In the genomic region with DNA sequence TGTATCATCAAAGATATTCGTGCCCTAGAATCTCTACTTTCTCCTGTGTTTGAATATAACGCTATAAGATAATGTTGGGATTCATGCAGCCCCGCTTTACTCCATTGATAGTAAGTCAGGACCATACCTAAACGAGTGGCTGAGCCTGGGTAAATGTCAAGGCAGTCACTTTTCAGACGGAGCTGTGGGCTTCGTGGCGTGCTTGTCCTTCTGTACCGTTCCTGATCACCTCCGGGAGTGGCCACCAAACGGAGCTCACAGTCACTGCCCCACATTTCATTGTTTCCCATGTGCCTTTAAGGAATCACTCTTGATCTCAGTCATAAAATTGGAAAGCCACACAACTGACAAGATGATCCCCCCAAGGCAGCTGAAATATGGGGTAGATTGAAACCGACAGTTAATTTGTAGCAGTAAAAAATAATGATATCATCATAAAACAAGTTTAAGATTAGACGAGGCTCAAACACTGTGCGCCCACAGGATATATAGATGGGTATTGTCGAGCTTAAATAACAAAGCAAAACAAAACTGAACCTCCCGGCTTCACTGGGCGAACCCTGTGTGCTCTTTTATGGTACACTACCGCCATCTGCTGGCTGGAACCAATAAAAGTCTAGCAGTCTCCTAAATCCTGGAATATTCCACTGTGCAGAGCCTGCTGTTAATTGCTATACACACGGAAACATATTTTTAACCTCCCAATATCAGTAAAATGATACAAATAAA, we compare ENCODE assay signal across 8 mouse cellular contexts. TPM values are rescaled to one million over a fixed set of nuclear protein-coding genes. Genes with fewer than 3 reads are reported as not detected.
DNase-seq lines count a peak whose midpoint lies in the region; ATAC-seq lines count a peak whose summit lies in the region.

No protein-coding gene starts in this region.

- ATAC-seq in megakaryocyte, adult 5-6 weeks (ENCODE audit: poor library complexity, severe bottlenecking): peak; percentile 77

- peak; percentile 78 for DNase-seq in ZHBTc4 (ENCODE audit: low read depth, low spot score)
- DNase-seq in cerebellum, postnatal 4 days (ENCODE audit: low spot score in 2 of 2): peak; percentile 81 to 90
- DNase-seq in gastrocnemius, postnatal 10 days: peak; percentile 86
- DNase-seq in induced T-regulatory cell, adult 2 months (ENCODE audit: low read depth): peak; percentile 80
- peak; percentile 66 to 81 for DNase-seq in left cerebral cortex, adult 8-10 months (ENCODE audit: low spot score in 2 of 2)
- peak; percentile 89 to 95 for DNase-seq in right cerebral cortex, postnatal 10 days (ENCODE audit: low spot score in 2 of 2)
- DNase-seq in urinary bladder, postnatal 36 days (ENCODE audit: low spot score in 2 of 2): peak; percentile 79 to 82

RNA-seq across cellular contexts. Expression of a gene that starts 44.8 kb away (rescaled TPM):
- 10 to 100 TPM; 81.7 to 88.6 TPM for total RNA-seq in gastrocnemius, postnatal 10 days (2021)
- 10 to 100 TPM in 1 of 4 experiments, 1 to 10 TPM in 3; 8.4 to 10.1 (median 9.5) TPM for total RNA-seq in left cerebral cortex, adult 8-10 months (2022)
- not detected in 2 replicates for total RNA-seq in megakaryocyte, adult 5-6 weeks (2015)
- 0.33 TPM in 1 of 2 replicates, not detected in the other for total RNA-seq in megakaryocyte, adult 5-6 weeks (2017)

Comparison
In these comparisons a context has a peak if more than half of its experiments do, and no peak if none do; other contexts are left out.
1. Peak in every context shown above with its lines: DNase-seq and ATAC-seq.
2. RNA of a gene that starts 44.8 kb away (total RNA-seq): 81.7 to 88.6 TPM in gastrocnemius, postnatal 10 days; 8.4 to 10.1 TPM in left cerebral cortex, adult 8-10 months and 0.33 TPM in megakaryocyte, adult 5-6 weeks; every median in the first group is over 4 times any median in the second.